Mouse (Mus musculus): ENCODE measurements at regions not wholly inside any gene's neighbourhood (a gene's known extent, or its start where the extent isn't known, plus 50 kb on each side); places are given as distances from the start of the nearest gene placed in this dataset.

DNA sequence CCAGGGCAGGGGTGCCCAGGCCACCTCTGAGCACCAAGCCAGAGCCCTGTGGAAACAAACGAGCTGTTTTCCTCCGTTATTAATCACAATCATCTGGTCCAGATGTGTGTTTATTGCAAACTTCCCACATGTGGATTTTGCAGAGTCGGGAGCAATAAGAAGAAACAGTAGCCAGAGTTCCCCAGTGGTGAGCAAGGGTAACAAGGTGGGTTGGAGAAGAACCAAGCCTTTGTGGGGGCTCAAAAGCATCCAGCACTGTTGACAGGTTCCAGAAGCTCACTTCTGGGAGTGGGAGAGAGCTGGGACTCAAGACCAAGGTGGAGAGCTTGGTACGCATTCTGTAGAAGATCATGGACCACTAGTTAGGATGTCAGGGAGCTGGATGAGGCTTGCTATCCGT, 63.6 kb downstream of the Hif1an start:
- 81% methylated on average over 5 of the region's 5 CpGs for WGBS
- Histone ChIP-seq H3K4me3 (no peak overlapping the region), H3K4me2 (no peak overlapping the region), H3K9me3 (no peaks in the 10 kb centered on the region), H3K27me3 (no peaks in the 10 kb centered on the region), H3K36me3 (no peaks in the 10 kb centered on the region), H3K4me1 (replicated peaks) (peaks cover 5% of the 10 kb centered on the region; the same call in 1 of the 2 replicates), H3K27ac (no peak overlapping the region), H3K9ac (no peak overlapping the region)
- ATAC-seq (ENCODE audit: low FRiP score), result no peak

DNA sequence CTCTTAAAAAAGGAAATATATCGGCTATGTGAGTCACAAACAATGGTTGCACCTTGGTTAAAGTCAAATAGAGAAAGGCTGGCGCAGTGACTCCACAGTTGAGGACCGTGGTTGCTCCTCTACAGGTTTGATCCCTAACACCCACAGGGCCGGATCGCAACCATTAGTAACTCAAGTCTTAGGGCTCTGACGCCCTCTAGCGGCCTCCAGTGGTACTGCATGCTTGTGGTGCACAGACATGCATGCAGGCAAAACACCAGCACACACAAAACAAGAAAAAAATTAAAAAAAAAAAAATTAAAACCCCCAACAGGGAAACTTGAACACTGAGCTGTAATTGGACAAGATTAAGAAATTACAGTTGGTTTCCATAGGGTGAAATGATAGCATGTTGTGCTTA, 67.1 kb downstream of the Hif1an start:
- WGBS, result 66% methylated on average over 7 of the region's 7 CpGs
- Histone ChIP-seq H3K27me3 (0 out of 2 replicates have a peak, but pooled peaks cover 4% of the 10 kb centered on the region), H3K4me2 (no peak overlapping the region), H3K9me3 (no peaks in the 10 kb centered on the region), H3K4me1 (replicated peaks) (peaks cover 29% of the 10 kb centered on the region), H3K4me3 (no peak overlapping the region), H3K27ac (no peak overlapping the region), H3K9ac (no peak overlapping the region), H3K36me3 (no peaks in the 10 kb centered on the region)
- no peak for ATAC-seq (ENCODE audit: low FRiP score)

DNA sequence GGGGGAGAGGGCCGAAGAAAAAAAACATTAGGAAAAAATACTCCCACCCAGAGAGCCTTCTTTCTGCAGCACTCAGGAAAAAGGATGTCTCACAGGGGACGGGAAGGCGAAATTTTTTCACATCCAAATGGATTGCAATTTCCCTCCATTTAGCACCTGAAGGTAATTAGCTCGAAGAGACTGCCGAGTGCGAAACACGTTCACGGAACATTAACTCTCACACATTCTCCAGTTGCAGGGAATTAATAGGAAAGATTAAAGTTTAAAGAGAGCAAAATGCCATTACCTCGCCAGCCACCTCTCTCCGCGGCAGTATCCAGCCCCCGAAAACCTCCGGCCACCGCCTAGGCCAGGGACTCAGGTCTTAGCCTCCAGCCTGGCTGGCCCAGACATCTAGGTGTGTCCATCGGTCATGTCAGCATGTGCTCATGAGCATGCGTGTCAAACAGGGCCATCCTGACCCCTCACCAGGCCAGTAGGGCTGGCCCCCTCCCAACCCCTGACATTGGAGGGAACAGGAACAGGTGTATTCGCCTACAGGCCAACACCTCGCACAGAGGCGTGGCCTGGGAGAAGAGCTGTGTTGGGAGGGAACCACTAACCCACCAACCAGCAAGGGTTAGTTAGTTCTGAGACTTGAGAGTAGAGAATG, 68.8 kb downstream of the Hif1an start:
- ATAC-seq (ENCODE audit: low FRiP score), result no peak
- Histone ChIP-seq H3K27ac (peak overlapping the region; percentile 69), H3K4me1 (replicated peaks) (peaks cover 29% of the 10 kb centered on the region), H3K4me2 (no peak overlapping the region), H3K27me3 (peaks cover 13% of the 10 kb centered on the region; the same call in 1 of the 2 replicates), H3K9ac (no peak overlapping the region), H3K4me3 (no peak overlapping the region), H3K9me3 (no peaks in the 10 kb centered on the region), H3K36me3 (no peaks in the 10 kb centered on the region)
- 69% methylated on average over 19 of the region's 19 CpGs for WGBS

DNA sequence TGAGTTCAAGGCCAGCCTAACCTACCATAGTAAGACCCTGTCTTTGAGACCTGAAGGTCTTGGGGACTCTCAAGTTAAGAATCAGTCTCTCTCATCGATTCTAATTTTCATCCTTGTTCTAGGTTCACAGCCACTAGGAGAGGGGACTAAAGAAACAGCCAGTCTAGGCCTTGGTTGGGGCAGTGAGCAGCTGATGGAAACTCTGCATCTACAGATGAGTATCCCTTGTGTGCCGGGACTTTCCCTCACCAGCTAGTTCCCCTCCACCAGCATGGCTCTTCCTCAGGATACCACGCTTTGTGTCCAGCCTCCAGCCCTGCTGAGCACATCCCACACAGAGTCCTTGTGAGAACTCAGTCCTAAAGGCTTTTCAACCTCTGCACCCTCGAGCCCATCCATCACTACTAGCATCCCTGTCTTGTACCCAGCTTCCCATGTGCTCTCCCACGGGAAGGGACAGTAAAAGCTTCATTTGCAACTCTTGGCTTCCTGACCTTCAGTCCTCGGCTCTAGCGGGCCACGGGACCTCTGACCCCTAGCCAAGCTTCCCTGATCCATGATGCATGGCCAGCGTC, 74.6 kb downstream of the Hif1an start:
- Histone ChIP-seq H3K27ac (no peak overlapping the region), H3K9me3 (no peaks in the 10 kb centered on the region), H3K9ac (no peak overlapping the region), H3K4me3 (no peak overlapping the region), H3K36me3 (no peaks in the 10 kb centered on the region), H3K4me1 (replicated peaks) (peaks cover 41% of the 10 kb centered on the region), H3K4me2 (no peak overlapping the region), H3K27me3 (peaks cover 55% of the 10 kb centered on the region)
- 52% methylated on average over 9 of the region's 9 CpGs for WGBS
- no peak for ATAC-seq (ENCODE audit: low FRiP score)

DNA sequence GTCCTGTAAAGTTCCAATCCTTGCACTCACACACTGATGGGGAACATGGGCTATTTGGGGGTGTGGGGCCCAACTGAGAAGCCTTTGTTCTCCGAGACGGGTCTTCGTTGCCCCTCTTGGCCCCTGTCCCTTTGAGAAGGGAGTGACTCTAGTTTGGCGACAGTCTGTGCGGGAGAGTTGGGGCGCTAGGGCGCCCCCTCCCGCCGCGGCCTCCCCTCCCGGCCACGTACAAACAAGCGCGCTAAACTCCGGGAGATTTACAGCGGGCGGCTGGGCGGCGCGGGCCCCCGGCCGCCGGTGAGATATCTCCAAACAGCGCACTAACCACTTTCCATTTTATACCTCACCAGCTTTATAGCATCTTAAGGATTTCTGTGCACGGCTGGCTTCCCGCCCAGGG, 77.4 kb downstream of the Hif1an start:
- H3K27me3 ChIP-seq, result peaks cover 65% of the 10 kb centered on the region
- H3K4me2 ChIP-seq, result peak overlapping the region; percentile 58
- 1% methylated on average over 26 of the region's 26 CpGs for WGBS
- ATAC-seq (ENCODE audit: low FRiP score), result no peak
- peak overlapping the region; percentile 32 for H3K4me3 ChIP-seq
- H3K4me1 ChIP-seq (replicated peaks), result peaks cover 22% of the 10 kb centered on the region
- no peaks in the 10 kb centered on the region for H3K9me3 ChIP-seq
- H3K36me3 ChIP-seq, result no peaks in the 10 kb centered on the region
- peak overlapping the region; percentile 55 for H3K9ac ChIP-seq
- peak overlapping the region; percentile 74 for H3K27ac ChIP-seq

DNA sequence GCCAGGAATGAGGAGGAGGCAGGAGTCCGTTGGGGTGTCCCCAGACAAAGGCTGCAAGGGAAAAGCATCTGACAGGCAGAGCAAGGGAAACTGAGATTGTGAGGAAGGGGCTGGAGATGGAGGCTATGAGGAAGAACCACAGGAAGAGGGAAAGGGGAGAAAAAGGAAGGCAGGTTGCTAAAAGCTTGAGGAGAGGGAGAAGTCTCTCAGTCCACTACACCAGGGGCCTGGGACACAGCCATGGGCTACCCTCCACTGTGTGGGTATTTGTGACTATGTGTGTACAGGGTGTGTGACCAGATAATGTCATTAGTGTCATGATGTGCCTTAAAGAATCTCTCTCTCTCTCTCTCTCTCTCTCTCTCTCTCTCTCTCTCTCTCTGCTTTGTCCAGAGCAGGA, 77.9 kb downstream of the Hif1an start:
- 0 out of 2 replicates have a peak, but pooled peaks have one; percentile 10 for ATAC-seq (ENCODE audit: low FRiP score)
- peak overlapping the region; percentile 74 for H3K27ac ChIP-seq
- H3K9me3 ChIP-seq, result no peaks in the 10 kb centered on the region
- no peaks in the 10 kb centered on the region for H3K36me3 ChIP-seq
- peak overlapping the region; percentile 58 for H3K4me2 ChIP-seq
- peaks cover 22% of the 10 kb centered on the region for H3K4me1 ChIP-seq (replicated peaks)
- H3K27me3 ChIP-seq, result peaks cover 69% of the 10 kb centered on the region
- whole genome bisulfite sequencing, result 0% methylated on average over 1 of the region's 1 CpGs
- peak overlapping the region; percentile 55 for H3K9ac ChIP-seq
- peak overlapping the region; percentile 32; the same call in 1 of the 2 replicates for H3K4me3 ChIP-seq

DNA sequence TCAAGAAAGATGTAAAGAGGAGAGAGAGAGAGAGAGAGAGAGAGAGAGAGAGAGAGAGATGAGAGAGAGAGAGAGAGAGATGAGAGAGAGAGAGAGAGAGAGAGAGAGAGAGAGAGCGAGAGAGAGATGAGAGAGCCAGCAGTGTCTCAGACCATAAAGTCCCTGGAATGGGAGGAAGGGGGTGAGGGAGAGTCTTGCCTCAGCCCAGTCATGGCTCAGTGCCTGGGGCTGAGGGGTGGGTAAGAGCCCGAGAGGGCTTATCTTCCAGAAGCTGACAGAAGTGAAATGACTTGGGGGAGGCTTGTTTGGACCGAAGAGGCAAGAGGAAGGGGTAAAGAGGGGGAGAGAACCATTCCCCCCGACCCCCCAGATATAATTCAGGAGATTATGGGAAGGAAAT, 79.6 kb downstream of the Hif1an start:
- Histone ChIP-seq H3K4me2 (no peak overlapping the region), H3K4me1 (replicated peaks) (peaks cover 28% of the 10 kb centered on the region), H3K4me3 (no peak overlapping the region), H3K36me3 (no peaks in the 10 kb centered on the region), H3K9me3 (no peaks in the 10 kb centered on the region), H3K9ac (no peak overlapping the region), H3K27ac (no peak overlapping the region), H3K27me3 (peaks cover 71% of the 10 kb centered on the region)
- WGBS, result 63% methylated on average over 4 of the region's 4 CpGs
- ATAC-seq (ENCODE audit: low FRiP score), result no peak

DNA sequence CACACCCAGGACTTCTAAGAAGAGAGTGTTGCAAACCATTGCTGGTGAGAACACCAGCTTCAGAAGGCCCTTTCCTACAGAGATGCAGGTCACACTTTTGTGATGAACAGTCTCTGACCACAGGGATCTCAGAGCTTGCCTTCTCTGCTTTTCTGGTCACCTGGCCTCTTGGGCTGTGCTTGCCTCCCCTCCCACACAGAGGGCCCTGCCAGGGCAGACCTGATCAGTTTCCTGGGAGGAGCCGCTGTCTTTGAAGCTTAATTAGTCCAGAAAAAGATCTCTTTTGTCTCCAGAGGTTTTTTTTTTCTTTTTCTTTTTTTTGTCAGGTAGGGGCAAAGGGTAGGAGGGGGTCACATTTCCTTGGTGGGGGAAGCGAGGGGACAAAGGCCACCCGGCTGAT, 81.7 kb downstream of the Hif1an start:
- Histone ChIP-seq H3K9ac (no peak overlapping the region), H3K36me3 (no peaks in the 10 kb centered on the region), H3K9me3 (no peaks in the 10 kb centered on the region), H3K27ac (no peak overlapping the region), H3K27me3 (peaks cover 71% of the 10 kb centered on the region), H3K4me1 (replicated peaks) (peaks cover 28% of the 10 kb centered on the region), H3K4me3 (no peak overlapping the region), H3K4me2 (no peak overlapping the region)
- no peak for ATAC-seq (ENCODE audit: low FRiP score)
- 52% methylated on average over 3 of the region's 3 CpGs for WGBS

DNA sequence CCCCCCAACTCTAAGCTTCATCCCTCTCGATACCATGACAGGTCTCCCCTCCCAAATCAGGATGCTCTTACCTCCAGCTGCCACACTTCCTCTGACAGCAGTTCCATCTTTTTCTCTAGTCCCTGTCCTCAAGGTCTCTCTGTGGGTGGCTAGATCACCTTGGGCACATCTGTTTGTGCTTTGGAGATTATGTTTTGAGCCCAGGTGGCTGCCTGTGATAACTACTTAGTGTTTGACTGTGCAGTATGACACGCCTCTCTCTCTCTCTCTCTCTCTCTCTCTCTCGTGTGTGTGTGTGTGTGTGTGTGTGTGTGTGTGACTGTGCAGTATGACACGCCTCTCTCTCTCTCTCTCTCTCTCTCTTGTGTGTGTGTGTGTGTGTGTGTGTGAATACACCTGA, 82.3 kb downstream of the Hif1an start:
- Histone ChIP-seq H3K27ac (no peak overlapping the region), H3K4me1 (replicated peaks) (peaks cover 28% of the 10 kb centered on the region), H3K36me3 (no peaks in the 10 kb centered on the region), H3K4me2 (no peak overlapping the region), H3K4me3 (no peak overlapping the region), H3K27me3 (peaks cover 71% of the 10 kb centered on the region), H3K9me3 (no peaks in the 10 kb centered on the region), H3K9ac (no peak overlapping the region)
- no peak for ATAC-seq (ENCODE audit: low FRiP score)
- 53% methylated on average over 3 of the region's 4 CpGs for WGBS

DNA sequence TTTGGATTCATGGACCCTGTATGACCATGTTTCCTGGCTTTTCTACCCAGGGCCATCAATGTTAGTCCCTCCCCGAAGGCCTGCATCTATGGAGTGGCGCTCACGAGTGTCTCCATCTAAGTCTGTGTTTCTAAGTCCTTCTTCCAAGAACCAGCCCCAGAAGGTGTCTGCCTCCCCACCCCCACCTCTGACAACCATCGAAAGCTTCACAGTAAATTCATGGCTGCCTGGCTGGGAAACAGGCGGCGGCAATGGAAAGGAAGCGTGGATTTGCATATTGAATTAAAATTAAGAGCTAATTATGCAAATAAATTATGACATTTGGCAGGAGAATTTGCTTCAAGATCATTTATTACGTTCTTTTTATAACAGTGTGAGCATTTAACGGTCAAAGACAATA, 83.9 kb downstream of the Hif1an start:
- Histone ChIP-seq H3K4me2 (no peak overlapping the region), H3K36me3 (no peaks in the 10 kb centered on the region), H3K9ac (no peak overlapping the region), H3K4me3 (no peak overlapping the region), H3K27ac (no peak overlapping the region), H3K27me3 (peaks cover 74% of the 10 kb centered on the region), H3K9me3 (no peaks in the 10 kb centered on the region), H3K4me1 (replicated peaks) (peaks cover 21% of the 10 kb centered on the region)
- 64% methylated on average over 9 of the region's 9 CpGs for WGBS
- no peak for ATAC-seq (ENCODE audit: low FRiP score)

DNA sequence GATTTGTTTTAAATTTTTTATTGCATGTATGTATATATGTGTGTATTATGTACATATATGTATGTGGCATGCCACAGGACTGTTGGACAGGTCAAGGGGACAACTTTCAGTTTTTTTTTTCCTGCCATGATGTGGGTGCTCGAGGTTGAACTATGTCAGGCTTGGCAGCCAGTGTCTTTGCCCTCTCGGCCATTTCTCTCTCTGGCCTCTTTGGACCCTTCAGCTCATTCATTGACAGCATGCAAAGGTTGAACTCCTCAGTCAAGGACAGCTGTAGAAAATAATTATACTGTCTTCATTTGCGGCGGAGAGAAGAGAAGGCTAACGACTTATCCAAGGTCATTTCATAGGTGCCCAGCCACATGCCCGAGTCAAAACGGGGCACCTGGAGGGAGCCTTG, 86.6 kb downstream of the Hif1an start:
- 68% methylated on average over 7 of the region's 7 CpGs for WGBS
- H3K9me3 ChIP-seq, result no peaks in the 10 kb centered on the region
- no peaks in the 10 kb centered on the region for H3K36me3 ChIP-seq
- no peak overlapping the region for H3K4me3 ChIP-seq
- no peak overlapping the region for H3K27ac ChIP-seq
- H3K9ac ChIP-seq, result no peak overlapping the region
- no peak for ATAC-seq (ENCODE audit: low FRiP score)
- H3K4me1 ChIP-seq (replicated peaks), result peaks cover 21% of the 10 kb centered on the region
- H3K27me3 ChIP-seq, result peaks cover 78% of the 10 kb centered on the region
- H3K4me2 ChIP-seq, result no peak overlapping the region

DNA sequence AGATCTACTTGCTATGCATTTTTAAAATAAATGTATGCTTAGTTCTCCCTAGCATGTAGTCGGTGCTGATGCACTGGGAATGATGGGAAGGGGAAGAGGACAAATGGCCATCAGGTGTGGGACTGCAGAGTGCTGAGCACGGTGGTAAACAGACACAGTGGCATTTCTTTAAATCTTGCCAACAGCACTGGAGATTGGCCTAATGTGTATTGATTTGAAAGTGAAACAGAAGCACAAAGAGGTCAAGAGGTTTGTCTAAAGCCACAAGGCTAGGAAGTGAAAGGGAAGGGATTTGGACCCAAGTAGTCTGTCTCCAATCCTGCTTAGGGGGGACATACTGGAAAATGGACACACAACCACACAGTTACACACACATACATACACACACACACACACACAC, 88.2 kb downstream of the Hif1an start:
- H3K27ac ChIP-seq, result no peak overlapping the region
- H3K9me3 ChIP-seq, result no peaks in the 10 kb centered on the region
- no peak overlapping the region for H3K9ac ChIP-seq
- no peaks in the 10 kb centered on the region for H3K36me3 ChIP-seq
- no peak overlapping the region for H3K4me2 ChIP-seq
- 29% methylated on average over 2 of the region's 2 CpGs for WGBS
- H3K4me1 ChIP-seq (replicated peaks), result peaks cover 32% of the 10 kb centered on the region
- no peak for ATAC-seq (ENCODE audit: low FRiP score)
- peaks cover 84% of the 10 kb centered on the region for H3K27me3 ChIP-seq
- H3K4me3 ChIP-seq, result no peak overlapping the region

DNA sequence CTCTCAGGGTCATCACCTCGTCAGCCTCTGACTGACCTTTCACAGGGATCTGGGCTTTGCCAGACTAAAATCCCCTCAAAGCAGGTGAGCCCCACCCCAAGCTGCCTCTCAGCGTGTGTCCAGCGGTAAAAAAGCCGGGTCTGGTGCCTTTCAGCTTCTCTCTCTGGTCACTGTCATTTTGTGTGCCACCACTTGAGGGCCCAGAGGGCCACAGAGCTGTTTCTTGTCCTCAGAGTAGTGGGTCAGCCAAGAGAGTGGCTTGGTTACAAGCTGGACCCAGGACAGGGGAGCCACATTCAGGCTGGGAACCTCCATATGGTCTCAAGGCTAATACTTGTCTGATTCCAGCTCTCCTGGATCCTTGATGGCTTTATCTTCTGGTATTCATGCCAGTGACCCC, 89.0 kb downstream of the Hif1an start:
- Histone ChIP-seq H3K4me1 (replicated peaks) (peaks cover 33% of the 10 kb centered on the region), H3K4me2 (no peak overlapping the region), H3K27me3 (peaks cover 84% of the 10 kb centered on the region), H3K9ac (no peak overlapping the region), H3K4me3 (no peak overlapping the region), H3K9me3 (no peaks in the 10 kb centered on the region), H3K27ac (no peak overlapping the region), H3K36me3 (no peaks in the 10 kb centered on the region)
- 2% methylated on average over 4 of the region's 4 CpGs for WGBS
- no peak for ATAC-seq (ENCODE audit: low FRiP score)

Measured in hindbrain, embryonic 13.5 days (tissue).